Mouse (Mus musculus): ENCODE results near the gene Litaf. TPM values are rescaled to one million over a fixed set of nuclear protein-coding genes. Genes with fewer than 3 reads are reported as not detected.

Gene Litaf
- polyA plus RNA-seq, 1 experiment from 2014 or later = 34.8 TPM

GRCm38 (mm10) chr16:10940661-10941060, 125.3 kb downstream of the Litaf start:
- ATAC-seq = no peak
- no peak overlapping the region for H3K9ac ChIP-seq
- H3K27me3 ChIP-seq (replicated peaks) = no peaks in the 10 kb centered on the region
- no peak overlapping the region for H3K4me2 ChIP-seq
- no peak overlapping the region for H3K27ac ChIP-seq
- no peak overlapping the region for H3K4me3 ChIP-seq
- H3K4me1 ChIP-seq = peaks cover 8% of the 10 kb centered on the region; the same call in 1 of the 2 replicates
- 75% methylated on average over 2 of the region's 2 CpGs for WGBS (ENCODE audit: insufficient replicate concordance)
- H3K36me3 ChIP-seq = no peaks in the 10 kb centered on the region
- no peaks in the 10 kb centered on the region for H3K9me3 ChIP-seq (replicated peaks)

DNA sequence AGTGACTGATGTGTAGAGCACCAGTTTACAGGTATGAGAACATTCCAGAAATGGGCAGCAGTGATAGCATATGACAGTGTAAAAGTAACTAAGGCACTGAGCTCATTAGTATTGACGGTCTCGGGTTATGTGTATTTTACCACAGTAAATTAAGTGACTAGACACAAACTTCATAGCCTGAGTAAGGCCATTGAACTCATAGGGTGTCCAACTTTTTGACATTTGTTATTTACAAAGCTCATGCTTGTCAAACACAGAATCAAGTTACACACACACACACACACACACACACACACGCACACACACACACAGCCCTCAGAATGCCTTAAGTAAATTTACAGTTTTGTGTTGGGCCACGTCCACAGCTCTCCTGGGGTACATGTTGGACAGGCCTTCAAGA, 126.0 kb downstream of the Litaf start:
- no peak overlapping the region for H3K4me3 ChIP-seq
- H3K27ac ChIP-seq = no peak overlapping the region
- no peaks in the 10 kb centered on the region for H3K9me3 ChIP-seq (replicated peaks)
- H3K27me3 ChIP-seq (replicated peaks) = no peaks in the 10 kb centered on the region
- 73% methylated on average over 4 of the region's 4 CpGs for WGBS (ENCODE audit: insufficient replicate concordance)
- peaks cover 8% of the 10 kb centered on the region; the same call in 1 of the 2 replicates for H3K4me1 ChIP-seq
- no peaks in the 10 kb centered on the region for H3K36me3 ChIP-seq
- no peak for ATAC-seq
- no peak overlapping the region for H3K4me2 ChIP-seq
- no peak overlapping the region for H3K9ac ChIP-seq

DNA sequence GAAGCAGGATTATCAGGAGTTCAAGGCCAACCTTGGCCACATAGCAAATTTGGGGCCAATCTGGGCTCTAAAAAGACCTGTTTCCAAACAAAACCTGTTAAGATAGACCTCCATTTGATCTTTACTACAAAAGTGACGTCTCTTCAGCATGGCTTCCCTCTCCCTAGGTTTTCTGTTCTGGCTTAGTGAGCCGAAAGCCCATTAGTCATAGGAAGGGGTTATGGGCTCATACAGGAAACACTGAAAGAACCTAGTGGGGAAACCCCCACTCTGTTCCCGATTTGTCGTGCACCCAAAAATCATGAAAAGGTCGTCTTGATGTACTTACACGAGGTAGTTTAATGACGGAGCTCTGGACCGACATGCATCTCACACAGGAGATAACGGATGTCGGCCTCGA, 128.5 kb downstream of the Litaf start:
- ATAC-seq = no peak
- peaks cover 8% of the 10 kb centered on the region; the same call in 1 of the 2 replicates for H3K4me1 ChIP-seq
- no peak overlapping the region for H3K9ac ChIP-seq
- no peak overlapping the region for H3K4me3 ChIP-seq
- H3K4me2 ChIP-seq = no peak overlapping the region
- H3K27ac ChIP-seq = no peak overlapping the region
- no peaks in the 10 kb centered on the region for H3K36me3 ChIP-seq
- 64% methylated on average over 11 of the region's 11 CpGs for WGBS (ENCODE audit: insufficient replicate concordance)
- H3K9me3 ChIP-seq (replicated peaks) = no peaks in the 10 kb centered on the region
- no peaks in the 10 kb centered on the region for H3K27me3 ChIP-seq (replicated peaks)

DNA sequence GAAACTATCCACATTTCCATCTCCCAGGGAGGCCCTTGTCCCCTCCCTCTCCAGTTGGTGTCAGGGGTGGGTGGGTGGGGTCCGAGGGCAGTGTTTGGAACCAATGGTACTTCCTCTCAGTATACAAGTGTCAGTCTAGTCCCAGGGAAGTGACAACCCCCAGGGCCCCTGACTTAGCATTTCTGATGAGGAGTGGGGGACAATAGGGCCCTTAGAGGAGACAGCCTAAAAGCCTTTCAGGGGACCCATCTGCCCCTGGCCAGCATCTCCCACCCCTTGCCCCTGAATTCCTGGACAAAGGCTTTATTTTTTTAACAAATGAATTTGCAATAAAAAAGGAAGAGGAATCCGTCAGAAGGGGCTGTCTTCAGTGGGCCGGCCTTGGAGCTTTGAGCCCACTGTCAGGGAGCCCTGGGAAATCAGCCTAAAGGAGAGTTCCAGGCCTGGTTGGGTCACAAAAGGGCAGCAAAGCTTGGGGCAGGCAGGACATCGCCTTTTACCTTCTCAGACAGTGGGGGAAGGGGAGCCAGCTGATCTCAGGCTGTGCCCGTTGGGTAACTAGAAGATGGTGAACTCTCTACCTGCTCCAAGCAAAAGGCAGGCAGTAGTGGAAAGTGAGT, 129.1 kb downstream of the Litaf start:
- H3K36me3 ChIP-seq = no peaks in the 10 kb centered on the region
- no peak overlapping the region for H3K9ac ChIP-seq
- peaks cover 8% of the 10 kb centered on the region; the same call in 1 of the 2 replicates for H3K4me1 ChIP-seq
- no peaks in the 10 kb centered on the region for H3K9me3 ChIP-seq (replicated peaks)
- no peaks in the 10 kb centered on the region for H3K27me3 ChIP-seq (replicated peaks)
- ATAC-seq = no peak
- 55% methylated on average over 5 of the region's 5 CpGs for WGBS (ENCODE audit: insufficient replicate concordance)
- no peak overlapping the region for H3K27ac ChIP-seq
- no peak overlapping the region for H3K4me2 ChIP-seq
- H3K4me3 ChIP-seq = no peak overlapping the region

DNA sequence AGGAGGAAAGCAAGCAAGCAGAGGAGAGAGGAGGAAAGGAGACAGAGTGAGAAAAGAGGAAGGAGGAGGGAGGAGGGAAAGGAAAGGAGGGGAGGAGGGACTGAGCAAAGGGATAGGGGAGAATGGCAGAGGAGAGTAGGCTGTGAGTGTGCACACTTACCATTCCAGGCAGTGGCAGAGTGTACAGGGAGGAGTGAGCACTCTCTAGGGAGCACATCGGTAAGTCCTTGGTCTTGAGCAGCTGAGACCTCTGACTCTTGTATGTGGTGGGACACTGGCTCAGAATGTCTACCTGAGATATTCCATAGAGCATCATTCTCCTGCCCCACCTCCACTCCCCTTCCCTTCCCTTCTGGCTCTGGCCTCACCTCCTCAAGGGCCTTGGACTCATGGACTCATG, 131.9 kb downstream of the Litaf start:
- 91% methylated on average over 1 of the region's 1 CpGs for WGBS (ENCODE audit: insufficient replicate concordance)
- Histone ChIP-seq H3K27ac (no peak overlapping the region), H3K9me3 (replicated peaks) (peaks cover 5% of the 10 kb centered on the region; the same call in 1 of the 2 replicates), H3K27me3 (replicated peaks) (no peaks in the 10 kb centered on the region), H3K4me1 (peaks cover 8% of the 10 kb centered on the region; the same call in 1 of the 2 replicates), H3K4me2 (no peak overlapping the region), H3K36me3 (no peaks in the 10 kb centered on the region), H3K4me3 (no peak overlapping the region), H3K9ac (no peak overlapping the region)
- no peak; the same call in 1 of the 2 replicates for ATAC-seq

DNA sequence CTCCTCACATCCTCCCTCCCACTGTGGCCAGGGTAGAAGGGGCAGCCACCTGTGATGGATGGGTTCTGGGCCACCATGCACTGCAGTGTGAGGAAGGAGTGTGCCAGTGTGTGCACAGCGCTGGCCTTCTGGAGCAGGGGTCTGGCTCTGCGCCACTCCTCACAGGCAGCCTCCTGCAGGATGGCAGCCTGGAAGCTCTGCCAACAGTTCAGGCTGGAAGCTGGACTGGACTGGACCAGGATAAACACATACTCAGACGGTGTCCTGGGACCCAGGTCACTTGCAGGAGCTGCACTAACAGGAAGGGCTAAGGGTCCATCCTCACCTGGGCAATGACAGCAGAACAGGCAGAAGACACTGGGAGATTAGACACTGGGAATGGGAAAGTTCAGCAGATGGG, 132.6 kb downstream of the Litaf start:
- Histone ChIP-seq H3K4me3 (no peak overlapping the region), H3K36me3 (no peaks in the 10 kb centered on the region), H3K4me1 (peaks cover 8% of the 10 kb centered on the region; the same call in 1 of the 2 replicates), H3K9me3 (replicated peaks) (peaks cover 5% of the 10 kb centered on the region; the same call in 1 of the 2 replicates), H3K9ac (no peak overlapping the region), H3K4me2 (no peak overlapping the region), H3K27me3 (replicated peaks) (no peaks in the 10 kb centered on the region), H3K27ac (no peak overlapping the region)
- no peak for ATAC-seq
- WGBS (ENCODE audit: insufficient replicate concordance) = 57% methylated on average over 3 of the region's 3 CpGs

- no peak overlapping the region for H3K27ac ChIP-seq
- no peak for ATAC-seq
- H3K4me3 ChIP-seq = no peak overlapping the region
- no peaks in the 10 kb centered on the region for H3K27me3 ChIP-seq (replicated peaks)
- H3K9ac ChIP-seq = no peak overlapping the region
- H3K36me3 ChIP-seq = no peaks in the 10 kb centered on the region
- WGBS (ENCODE audit: insufficient replicate concordance) = 53% methylated on average over 1 of the region's 1 CpGs
- H3K4me2 ChIP-seq = no peak overlapping the region
- H3K9me3 ChIP-seq (replicated peaks) = peaks cover 5% of the 10 kb centered on the region; the same call in 1 of the 2 replicates
- H3K4me1 ChIP-seq = no peaks in the 10 kb centered on the region
Observed at GRCm38 (mm10) chr16:10927026-10927425, 138.9 kb downstream of the Litaf start.

DNA sequence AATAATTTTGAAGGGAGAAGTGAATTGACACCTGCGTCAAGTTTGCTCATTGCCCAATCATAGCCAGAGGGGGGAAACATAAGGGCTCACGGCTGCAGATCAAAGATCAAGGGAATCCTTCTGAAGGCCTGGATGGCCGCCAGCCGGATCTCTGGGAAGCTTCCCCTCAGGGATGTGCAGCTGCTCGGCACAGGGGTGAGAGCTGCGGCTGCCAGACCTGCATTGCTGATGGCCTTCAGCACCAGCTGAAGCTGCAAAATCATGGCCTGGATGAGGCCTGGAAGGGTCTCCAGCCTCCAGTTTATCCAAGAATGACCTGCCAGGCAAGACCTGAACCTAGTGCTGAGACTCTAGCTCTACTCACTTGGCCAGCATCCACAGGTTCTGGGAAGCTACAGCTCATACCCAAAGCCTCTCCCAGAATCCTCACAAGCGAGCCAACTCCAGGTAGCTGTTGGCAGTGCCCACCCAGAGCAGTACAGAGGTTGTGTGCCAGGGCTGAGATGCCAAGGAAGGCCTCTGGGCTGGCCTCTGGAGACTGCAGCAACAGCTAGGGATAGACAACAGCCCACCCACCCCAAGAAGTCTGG, 140.3 kb downstream of the Litaf start:
- no peak overlapping the region for H3K4me2 ChIP-seq
- WGBS (ENCODE audit: insufficient replicate concordance) = 59% methylated on average over 7 of the region's 7 CpGs
- H3K4me1 ChIP-seq = no peaks in the 10 kb centered on the region
- H3K9ac ChIP-seq = no peak overlapping the region
- H3K36me3 ChIP-seq = no peaks in the 10 kb centered on the region
- no peaks in the 10 kb centered on the region for H3K27me3 ChIP-seq (replicated peaks)
- H3K27ac ChIP-seq = no peak overlapping the region
- no peak overlapping the region for H3K4me3 ChIP-seq
- no peak for ATAC-seq
- peaks cover 2% of the 10 kb centered on the region; the same call in 1 of the 2 replicates for H3K9me3 ChIP-seq (replicated peaks)

- no peaks in the 10 kb centered on the region for H3K9me3 ChIP-seq (replicated peaks)
- H3K36me3 ChIP-seq = no peaks in the 10 kb centered on the region
- H3K4me1 ChIP-seq = no peaks in the 10 kb centered on the region
- no peak for ATAC-seq
- no peak overlapping the region for H3K9ac ChIP-seq
- H3K27ac ChIP-seq = no peak overlapping the region
- H3K27me3 ChIP-seq (replicated peaks) = no peaks in the 10 kb centered on the region
- WGBS (ENCODE audit: insufficient replicate concordance) = 54% methylated on average over 5 of the region's 5 CpGs
- H3K4me3 ChIP-seq = no peak overlapping the region
- H3K4me2 ChIP-seq = no peak overlapping the region
Observed at GRCm38 (mm10) chr16:10923561-10923960, 142.4 kb downstream of the Litaf start.

DNA sequence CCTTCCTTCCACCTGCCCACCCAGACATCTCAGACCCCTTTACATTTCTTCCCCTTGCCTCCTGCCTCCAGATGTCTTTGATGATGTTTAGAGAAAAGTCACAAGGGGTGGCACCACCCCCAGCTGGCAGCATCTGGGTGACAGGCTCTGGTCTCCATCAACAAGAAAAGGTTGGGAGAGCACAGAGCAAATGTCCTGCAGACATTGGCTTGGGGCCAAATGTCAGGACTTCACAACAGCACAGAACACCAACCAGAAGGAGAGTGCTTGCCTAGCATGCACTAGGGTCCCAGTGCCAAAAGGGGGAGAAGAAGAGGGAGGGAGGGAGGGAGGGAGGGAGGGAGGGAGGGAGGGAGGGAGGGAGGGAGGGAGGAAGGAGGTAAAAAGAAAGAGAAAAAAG, 146.1 kb downstream of the Litaf start:
- no peak overlapping the region for H3K4me3 ChIP-seq
- no peak overlapping the region for H3K9ac ChIP-seq
- no peak overlapping the region for H3K27ac ChIP-seq
- H3K9me3 ChIP-seq (replicated peaks) = no peaks in the 10 kb centered on the region
- no peaks in the 10 kb centered on the region for H3K4me1 ChIP-seq
- no peak overlapping the region for H3K4me2 ChIP-seq
- no peak for ATAC-seq
- H3K36me3 ChIP-seq = no peaks in the 10 kb centered on the region
- H3K27me3 ChIP-seq (replicated peaks) = no peaks in the 10 kb centered on the region

DNA sequence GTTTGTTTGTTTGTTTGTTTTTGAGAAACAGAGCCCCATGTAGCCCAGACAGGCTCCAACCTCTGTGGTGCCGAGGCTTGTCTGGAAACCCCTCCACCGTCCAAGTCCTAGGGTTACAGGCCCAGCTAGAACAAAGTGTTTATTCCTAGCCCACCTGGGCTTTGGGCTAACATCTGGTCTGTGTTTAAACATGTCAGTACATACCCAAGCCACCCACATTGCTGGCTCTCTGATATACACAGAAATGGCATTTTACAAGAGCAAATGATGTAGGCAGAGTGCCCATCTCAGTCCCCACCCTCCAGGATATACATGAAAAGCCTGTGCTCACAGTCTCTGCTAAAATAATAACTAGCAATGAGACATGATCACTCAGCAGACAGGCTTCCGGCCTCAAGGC, 149.7 kb downstream of the Litaf start:
- Histone ChIP-seq H3K4me2 (no peak overlapping the region), H3K9me3 (replicated peaks) (no peaks in the 10 kb centered on the region), H3K36me3 (no peaks in the 10 kb centered on the region), H3K27ac (no peak overlapping the region), H3K9ac (no peak overlapping the region), H3K27me3 (replicated peaks) (0 out of 2 replicates have a peak, but pooled peaks cover 5% of the 10 kb centered on the region), H3K4me3 (no peak overlapping the region), H3K4me1 (no peaks in the 10 kb centered on the region)
- ATAC-seq = no peak
- 65% methylated on average over 3 of the region's 3 CpGs for WGBS (ENCODE audit: insufficient replicate concordance)

- Histone ChIP-seq H3K4me1 (no peaks in the 10 kb centered on the region), H3K4me3 (no peak overlapping the region), H3K4me2 (no peak overlapping the region), H3K9me3 (replicated peaks) (no peaks in the 10 kb centered on the region), H3K27ac (no peak overlapping the region), H3K36me3 (no peaks in the 10 kb centered on the region), H3K9ac (no peak overlapping the region), H3K27me3 (replicated peaks) (0 out of 2 replicates have a peak, but pooled peaks cover 5% of the 10 kb centered on the region)
- ATAC-seq = no peak
- WGBS (ENCODE audit: insufficient replicate concordance) = 73% methylated on average over 4 of the region's 4 CpGs
Observed at GRCm38 (mm10) chr16:10915066-10915465, 150.9 kb downstream of the Litaf start.

Measured in liver, embryonic 12.5 days (tissue).